Comparison of ENCODE assay signal across 19 mouse cellular contexts in the genomic region with DNA sequence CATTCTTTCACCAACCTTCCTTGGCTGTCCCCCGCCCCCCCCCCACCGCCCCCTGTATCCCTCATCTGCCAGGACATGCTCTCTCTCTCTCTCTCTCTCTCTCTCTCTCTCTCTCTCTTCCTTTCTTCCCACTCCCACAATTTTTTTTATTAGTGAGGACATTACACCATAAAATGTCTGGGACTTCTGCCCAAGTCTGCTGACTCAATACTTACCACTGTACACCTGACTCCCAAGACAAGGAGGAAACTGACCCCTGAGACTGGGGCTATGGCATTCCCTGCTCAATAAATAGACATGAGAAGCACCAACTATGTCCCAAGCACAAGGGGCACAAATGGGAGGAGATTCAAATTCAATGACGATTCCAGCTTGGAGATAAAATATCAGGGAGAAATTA. TPM values are rescaled to one million over a fixed set of nuclear protein-coding genes. Genes with fewer than 3 reads are reported as not detected.
DNase-seq lines count a peak whose midpoint lies in the region; TF ChIP-seq lines count a peak whose summit lies in the region.
"Had no signal": no experiment of that assay in that cellular context is flagged by ENCODE, and none has a peak within 500 bp of the region (broad histone marks: within the 10 kb centered on the region; RNA-seq: fewer than 3 reads in every experiment).

No protein-coding gene starts in this region.

- DNase-seq in gastrocnemius, adult 2 months = no peak
- DNase-seq in gastrocnemius, adult 8-10 months (ENCODE audit: low spot score in 2 of 2) = no peak
- DNase-seq in 3T3-L1 (ENCODE audit: low read depth, low spot score) (peak; percentile 66), adipocyte (ENCODE audit: low spot score) (peak; percentile 39)
- no peak for DNase-seq in embryo, embryonic 11 days
- DNase-seq: adrenal gland, adult 2 months; adrenal gland, postnatal 10 days; adrenal gland, postnatal 25 days; cerebellum, adult 11 months; cerebellum, adult 18-20 months; cerebellum, adult 8-10 months; cerebellum, adult 9-11 months; cerebellum, postnatal 14 days; cerebellum, postnatal 36 days; forebrain, postnatal 0 days had no signal

- peak overlapping the region; percentile 73 for H3K27ac ChIP-seq in gastrocnemius, adult 2 months
- H3K27ac ChIP-seq: embryonic facial prominence, embryonic 10.5 days; embryonic facial prominence, embryonic 12.5 days; forebrain, embryonic 13.5 days; forebrain, embryonic 15.5 days had no signal

- intact Hi-C loops in gastrocnemius, adult 2 months (cut with DNase I) = no loop called here

- no peak overlapping the region for H3K4me3 ChIP-seq in gastrocnemius, adult 2 months
- H3K4me3 ChIP-seq: embryonic facial prominence, embryonic 10.5 days; embryonic facial prominence, embryonic 12.5 days; forebrain, embryonic 13.5 days; forebrain, embryonic 15.5 days had no signal

- no peak for TF ChIP-seq CTCF in gastrocnemius, adult 2 months (IDR thresholded peaks at IDR 0.05)

RNA-seq across cellular contexts. Expression of a gene that starts 18.1 kb away (rescaled TPM):
- 10 to 100 TPM; 35.3 to 43.2 TPM for total RNA-seq in gastrocnemius, adult 2 months (2021)
- total RNA-seq in gastrocnemius, adult 8-10 months (2022) = 10 to 100 TPM; 24.6 to 29.0 (median 27.1) TPM

Comparison
In these comparisons a context has a peak if more than half of its experiments do, and no peak if none do; other contexts are left out.
1. DNase-seq: peak in 3T3-L1 (single experiment) and adipocyte (single experiment); none in gastrocnemius, adult 2 months (single experiment), gastrocnemius, adult 8-10 months (0 of 2) and embryo, embryonic 11 days (single experiment).